Mouse (Mus musculus) intestine, embryonic 16.5 days (tissue): ENCODE data around the gene Ifi214. TPM values are rescaled to one million over a fixed set of nuclear protein-coding genes. Genes with fewer than 3 reads are reported as not detected.
"Not testable (repeated sequence)": the region's sequence is repeated elsewhere in the genome, so short reads cannot be mapped to it uniquely, and the experiment has no call there.

Experiments used
- ATAC-seq: fragments of 200-750 bp; cut with Nextera tagmentation; 2 replicates; pipeline ENCODE4 v1.8.0; 2017; ENCODE audit warnings: moderate TSS enrichment, moderate library complexity
- H3K27ac ChIP-seq: fragments of 300-500 bp; sonication (generic); 2 replicates; pipeline ENCODE4 v1.5.1; 2014; ENCODE audit warnings: mild to moderate bottlenecking, low read length
- H3K27me3 ChIP-seq: fragments of 300-500 bp; sonication (generic); replicated peaks from 2 replicates; pipeline ENCODE4 v1.6.1; 2014; ENCODE audit warnings: low read length, control low read depth, mixed read lengths; ENCODE audit not compliant: control insufficient read depth, insufficient read depth
- H3K36me3 ChIP-seq: fragments of 300-500 bp; sonication (generic); 2 replicates; pipeline ENCODE4 v1.6.1; 2014; ENCODE audit warnings: low read length, control low read depth; ENCODE audit not compliant: control insufficient read depth, insufficient read depth
- H3K4me1 ChIP-seq: fragments of 300-500 bp; sonication (generic); 2 replicates; pipeline ENCODE4 v1.6.1; 2014; ENCODE audit warnings: low read length, control low read depth, mixed read lengths; ENCODE audit not compliant: control insufficient read depth, insufficient read depth
- H3K4me2 ChIP-seq: fragments of 300-500 bp; sonication (generic); 2 replicates; pipeline ENCODE4 v1.6.1; 2014; ENCODE audit warnings: low read depth, low read length, control low read depth
- H3K4me3 ChIP-seq: fragments of 300-500 bp; sonication (generic); 2 replicates; pipeline ENCODE4 v1.5.1; 2014; ENCODE audit warnings: mild to moderate bottlenecking, low read length
- H3K9ac ChIP-seq: fragments of 300-500 bp; sonication (generic); 2 replicates; pipeline ENCODE4 v1.6.1; 2014; ENCODE audit warnings: low read depth, low read length
- H3K9me3 ChIP-seq: fragments of 300-500 bp; sonication (generic); 2 replicates; pipeline ENCODE4 v1.6.1; 2016; ENCODE audit warnings: low read length, control low read depth; ENCODE audit not compliant: control insufficient read depth
- whole genome bisulfite sequencing: fragments of 180-500 bp; shearing (Covaris S2); extraction: QIAGEN DNeasy Blood & Tissue Kit; methylation state at CpG from one replicate; pipeline ENCODE4 v1.1.7; 2014; 5-methylcytosine and 5-hydroxymethylcytosine counted together
- microRNA-seq: library from miRNA; unstranded; fragments of <30 nt; microRNA quantifications from one replicate; pipeline ENCODE4, GENCODE M21; 2016
- polyA plus RNA-seq: library from polyadenylated mRNA; unstranded; fragments of >200 nt; fragmentation: Nextera tagmentation; extraction: Ambion mirVana; gene quantifications from 2 replicates; pipeline ENCODE4 v1.2.1, GENCODE M21; 2015

Ifi214 gene
- polyA plus RNA-seq, 1 experiment from 2014 or later: not detected

- H3K4me1 ChIP-seq, H3K9me3 ChIP-seq, H3K9ac ChIP-seq, H3K27me3 ChIP-seq, H3K36me3 ChIP-seq, H3K4me2 ChIP-seq, ATAC-seq, H3K4me3 ChIP-seq, H3K27ac ChIP-seq: not testable (repeated sequence)
- 84% methylated on average over 3 of the region's 3 CpGs for WGBS
Measured at GRCm38 (mm10) chr1:173481182-173481574, 54.6 kb downstream of the Ifi214 start.

GRCm38 (mm10) chr1:173480399-173481181 is 55.2 kb downstream of the Ifi214 start:
- WGBS: 88% methylated on average over 5 of the region's 5 CpGs
- ATAC-seq: not testable (repeated sequence)

More at GRCm38 (mm10) chr1:173480399-173481181, 55.2 kb downstream of the Ifi214 start:
- not testable (repeated sequence) for H3K36me3 ChIP-seq, H3K9ac ChIP-seq, H3K4me2 ChIP-seq, H3K27me3 ChIP-seq, H3K4me1 ChIP-seq, H3K27ac ChIP-seq, H3K9me3 ChIP-seq, H3K4me3 ChIP-seq

Small RNAs within 50 kb of the gene (microRNA-seq; reads per million reads assigned to microRNA genes)
- not detected for gene Gm44481

Other genes starting within 250 kb of the Ifi214 start
- gene Ackr1, start 202.2 kb downstream of the Ifi214 start, polyA plus RNA-seq: 1.4 and 2.3 TPM in 2 replicates
- gene Aim2, start 185.1 kb downstream of the Ifi214 start, polyA plus RNA-seq: 3.9 and 5.3 TPM in 2 replicates
- gene Cadm3, start 168.3 kb downstream of the Ifi214 start, polyA plus RNA-seq: 1.8 and 2.0 TPM in 2 replicates
- 0.15 and 0.43 TPM in 2 replicates for gene Ifi206, start 44.9 kb downstream of the Ifi214 start, polyA plus RNA-seq
- gene Ifi213, start 63.3 kb upstream of the Ifi214 start, polyA plus RNA-seq: 0.11 and 0.34 TPM in 2 replicates
- gene Ifi209, start 95.0 kb upstream of the Ifi214 start, polyA plus RNA-seq: 0.32 and 0.38 TPM in 2 replicates
- 0.06 and 0.09 TPM in 2 replicates for gene Ifi208, start 137.7 kb upstream of the Ifi214 start, polyA plus RNA-seq
- gene Ifi207, start 205.8 kb upstream of the Ifi214 start, polyA plus RNA-seq: 0.98 and 1.2 TPM in 2 replicates
- 1.9 and 2.5 TPM in 2 replicates for gene Ifi204, start 231.0 kb upstream of the Ifi214 start, polyA plus RNA-seq